Mouse (Mus musculus) hindbrain, embryonic 10.5 days (tissue): ENCODE measurements at regions not wholly inside any gene's neighbourhood (a gene's known extent, or its start where the extent isn't known, plus 50 kb on each side); places are given as distances from the start of the nearest gene placed in this dataset.
A peak's percentile ranks its signal among the peaks of the same experiment; 100 is the strongest.

ENCODE experiments used
- DNase-seq: peaks from one replicate; pipeline ENCODE4 v3.0.0-alpha.2; 2017; ENCODE audit warnings: low spot score
- H3K27ac ChIP-seq: fragments of 300-500 bp; sonication (generic); 2 replicates; pipeline ENCODE4 v1.5.1; 2016; ENCODE audit warnings: mild to moderate bottlenecking, moderate library complexity
- H3K27me3 ChIP-seq: fragments of 300-500 bp; sonication (generic); 2 replicates; pipeline ENCODE4 v1.6.1; 2016; ENCODE audit warnings: mild to moderate bottlenecking; ENCODE audit not compliant: poor library complexity, insufficient read depth, severe bottlenecking
- H3K36me3 ChIP-seq: fragments of 300-500 bp; sonication (generic); 2 replicates; pipeline ENCODE4 v1.6.1; 2016; ENCODE audit warnings: mild to moderate bottlenecking, moderate library complexity
- H3K4me1 ChIP-seq: fragments of 300-500 bp; sonication (generic); replicated peaks from 2 replicates; pipeline ENCODE4 v1.6.1; 2016; ENCODE audit warnings: mild to moderate bottlenecking
- H3K4me3 ChIP-seq: fragments of 300-500 bp; sonication (generic); 2 replicates; pipeline ENCODE4 v1.5.1; 2016; ENCODE audit warnings: mild to moderate bottlenecking, moderate library complexity
- H3K9me3 ChIP-seq: fragments of 300-500 bp; sonication (generic); 2 replicates; pipeline ENCODE4 v1.6.1; 2016; ENCODE audit warnings: mild to moderate bottlenecking, moderate library complexity
- WGBS: fragments of 180-500 bp; shearing (Covaris S2); methylation state at CpG from one replicate; pipeline ENCODE4 v1.1.7; 2016; 5-methylcytosine and 5-hydroxymethylcytosine counted together

DNA sequence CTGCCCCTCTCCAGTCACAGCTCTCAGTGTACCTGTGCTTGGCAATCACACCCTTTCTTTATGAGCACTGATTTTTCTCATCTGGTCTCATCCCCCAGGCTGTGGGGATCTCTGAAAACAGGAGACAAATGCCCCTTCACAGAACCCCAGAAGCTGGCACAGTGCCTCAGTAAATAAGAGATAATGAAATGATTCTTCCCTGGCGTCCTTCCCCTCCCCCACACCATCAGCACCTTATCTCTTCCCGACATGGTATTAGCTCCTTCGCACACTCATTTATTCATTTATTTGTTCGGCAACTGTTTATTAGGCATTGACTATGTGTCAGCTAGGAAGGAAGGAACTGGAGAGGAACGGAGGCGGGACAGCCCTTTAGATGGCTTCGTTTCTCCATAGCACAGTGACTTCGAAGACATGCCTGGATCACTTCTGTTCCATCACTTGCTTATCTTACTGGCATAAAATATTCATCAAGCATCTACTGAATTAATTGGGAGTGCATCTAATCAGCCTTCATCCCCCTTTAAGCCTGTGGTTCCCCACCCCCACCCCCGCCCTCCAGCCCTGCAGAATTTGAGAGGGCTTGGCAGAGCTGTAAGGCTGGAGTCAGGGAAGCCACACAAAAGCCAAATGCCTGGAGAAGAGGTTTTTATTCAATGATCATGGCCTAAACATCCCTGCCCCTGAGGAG is 51.6 kb upstream of the Tbc1d21 start:
- DNase-seq = no peak
- H3K4me1 ChIP-seq = peaks cover 19% of the 10 kb centered on the region
- H3K9me3 ChIP-seq = no peaks in the 10 kb centered on the region
- H3K4me3 ChIP-seq = no peak overlapping the region
- 0 out of 2 replicates have a peak overlapping the region, but pooled peaks have one; percentile 23 for H3K27ac ChIP-seq
- no peaks in the 10 kb centered on the region for H3K27me3 ChIP-seq
- H3K36me3 ChIP-seq = no peaks in the 10 kb centered on the region
- 74% methylated on average over 9 of the region's 9 CpGs for WGBS

DNA sequence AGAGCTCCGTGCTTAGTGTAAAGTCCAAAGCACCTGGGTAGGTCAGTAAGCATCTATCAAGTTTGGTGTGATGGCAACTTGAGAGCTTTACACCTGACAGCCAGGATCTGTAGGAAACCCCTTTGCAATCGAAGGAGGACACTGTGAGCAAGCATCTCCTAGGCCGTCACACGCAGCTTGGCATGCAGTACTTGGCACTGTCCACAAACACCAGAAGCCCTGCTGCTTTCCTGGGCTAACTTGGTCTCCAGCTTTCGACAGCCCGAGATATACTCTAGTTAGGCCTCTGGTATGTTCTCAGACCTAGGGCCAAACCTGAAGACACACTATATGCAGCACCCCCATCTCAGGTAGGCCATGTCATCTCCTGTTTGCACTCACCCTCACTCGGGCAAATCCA is 58.5 kb upstream of the Tbc1d21 start:
- no peaks in the 10 kb centered on the region; the same call in 1 of the 2 replicates for H3K27me3 ChIP-seq
- no peaks in the 10 kb centered on the region for H3K9me3 ChIP-seq

DNA sequence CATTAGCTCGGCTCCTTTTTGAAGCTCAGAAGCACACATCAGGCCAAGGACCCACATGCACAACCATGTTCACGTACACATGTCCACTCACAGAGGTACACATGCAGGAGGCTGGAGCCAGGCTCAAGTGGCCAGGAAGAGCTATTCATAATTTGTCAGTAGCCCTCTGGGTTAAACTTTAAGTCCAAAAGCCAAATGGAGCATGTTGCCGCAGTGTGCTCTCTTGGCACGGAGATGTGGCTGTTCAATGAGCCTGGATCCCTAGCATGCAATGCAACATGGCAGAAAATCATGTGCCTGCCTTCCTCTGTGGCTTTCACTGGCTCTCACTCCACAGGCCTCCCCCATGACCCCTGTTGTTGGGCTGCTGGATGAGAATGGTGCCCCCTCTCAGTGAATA is 57.6 kb upstream of the Insyn1 start:
- WGBS = 91% methylated on average over 4 of the region's 4 CpGs

More for the DNA sequence above, 58.5 kb upstream of the Tbc1d21 start:
- Histone ChIP-seq H3K36me3 (no peaks in the 10 kb centered on the region), H3K4me3 (no peak overlapping the region), H3K4me1 (peaks cover 3% of the 10 kb centered on the region; the same call in 1 of the 2 replicates), H3K27ac (no peak overlapping the region)
- no peak for DNase-seq
- WGBS = 89% methylated on average over 7 of the region's 7 CpGs

DNA sequence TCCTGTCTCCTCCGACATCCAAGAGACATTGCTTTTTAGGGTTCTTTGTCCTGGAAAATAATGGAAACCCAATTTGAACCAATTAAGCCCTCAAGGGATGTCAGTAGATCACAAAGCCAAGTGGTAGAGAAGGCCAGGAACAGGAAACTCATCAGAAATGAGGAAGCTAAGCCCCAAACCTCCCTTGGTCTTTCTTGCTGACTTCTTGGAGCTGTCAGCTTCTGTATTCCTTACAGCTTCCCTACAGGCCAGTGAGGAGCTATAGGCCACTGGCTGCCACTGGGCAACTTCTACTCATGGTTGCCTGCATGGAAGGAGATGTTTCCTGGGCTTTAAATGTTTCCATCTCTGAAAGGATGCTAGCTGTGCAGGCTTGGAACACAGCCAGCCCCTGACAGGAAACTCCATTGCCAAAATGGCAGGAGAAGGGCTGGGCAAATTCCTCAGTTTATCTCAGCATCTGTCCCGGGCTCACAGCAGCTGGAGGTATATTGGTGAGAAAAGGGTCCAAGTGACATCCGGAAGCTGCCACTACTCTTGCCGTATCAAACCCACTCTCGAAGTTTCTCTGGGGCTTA is 55.5 kb upstream of the Insyn1 start:
- whole genome bisulfite sequencing = 82% methylated on average over 5 of the region's 5 CpGs
- peaks cover 3% of the 10 kb centered on the region; the same call in 1 of the 2 replicates for H3K27me3 ChIP-seq

More for the DNA sequence above, 57.6 kb upstream of the Insyn1 start:
- Histone ChIP-seq H3K9me3 (no peaks in the 10 kb centered on the region), H3K4me1 (peaks cover 5% of the 10 kb centered on the region), H3K27ac (no peak overlapping the region), H3K36me3 (no peaks in the 10 kb centered on the region), H3K4me3 (no peak overlapping the region), H3K27me3 (no peaks in the 10 kb centered on the region; the same call in 1 of the 2 replicates)
- DNase-seq = no peak

DNA sequence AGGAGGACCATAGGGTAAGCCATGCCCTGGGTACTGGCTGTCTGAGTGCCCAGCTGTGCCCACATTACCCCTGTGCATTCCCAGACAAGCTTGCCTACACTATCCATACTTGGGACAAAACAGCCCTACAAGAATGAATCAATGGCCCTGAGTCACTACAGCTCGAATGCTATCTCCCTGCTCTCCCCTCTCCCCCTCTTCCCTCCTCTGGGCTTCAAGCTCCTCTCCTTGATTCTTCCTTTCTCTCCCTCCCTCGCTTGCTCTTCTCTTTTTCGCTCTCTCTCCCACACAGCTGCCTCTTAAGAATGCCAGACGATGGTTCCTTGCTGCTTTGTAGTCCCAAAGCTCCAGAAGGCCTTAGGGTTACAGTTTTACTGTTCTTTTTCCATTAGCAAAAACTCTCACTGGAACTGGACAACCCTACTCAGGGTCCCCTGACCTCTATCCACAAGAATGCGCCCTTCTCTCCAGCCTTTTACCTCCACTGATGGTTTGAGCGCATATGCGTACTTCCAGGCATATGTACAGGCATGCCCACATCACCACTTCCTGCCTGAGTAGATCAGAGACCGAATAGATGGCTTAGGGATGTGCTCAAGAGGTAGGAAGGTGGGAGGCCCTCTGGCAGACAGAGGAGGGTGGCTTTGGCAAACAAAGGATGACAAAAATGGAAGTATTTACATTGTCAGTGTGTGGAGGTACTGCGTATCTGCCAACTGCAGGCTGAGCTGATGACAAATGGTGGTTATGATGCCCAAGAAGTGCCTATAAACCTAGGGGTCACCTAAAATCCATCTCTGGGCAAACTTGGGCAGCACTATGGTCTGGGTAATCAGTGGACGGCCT is 51.9 kb upstream of the Insyn1 start:
- no peaks in the 10 kb centered on the region for H3K9me3 ChIP-seq
- H3K27me3 ChIP-seq = peaks cover 3% of the 10 kb centered on the region; the same call in 1 of the 2 replicates
- peaks cover 36% of the 10 kb centered on the region for H3K4me1 ChIP-seq
- DNase-seq = no peak
- no peaks in the 10 kb centered on the region for H3K36me3 ChIP-seq
- 77% methylated on average over 10 of the region's 10 CpGs for WGBS
- no peak overlapping the region for H3K27ac ChIP-seq
- no peak overlapping the region for H3K4me3 ChIP-seq

More for the DNA sequence above, 55.5 kb upstream of the Insyn1 start:
- no peak for DNase-seq
- Histone ChIP-seq H3K4me1 (peaks cover 12% of the 10 kb centered on the region), H3K9me3 (no peaks in the 10 kb centered on the region), H3K27ac (no peak overlapping the region), H3K36me3 (no peaks in the 10 kb centered on the region), H3K4me3 (no peak overlapping the region)

DNA sequence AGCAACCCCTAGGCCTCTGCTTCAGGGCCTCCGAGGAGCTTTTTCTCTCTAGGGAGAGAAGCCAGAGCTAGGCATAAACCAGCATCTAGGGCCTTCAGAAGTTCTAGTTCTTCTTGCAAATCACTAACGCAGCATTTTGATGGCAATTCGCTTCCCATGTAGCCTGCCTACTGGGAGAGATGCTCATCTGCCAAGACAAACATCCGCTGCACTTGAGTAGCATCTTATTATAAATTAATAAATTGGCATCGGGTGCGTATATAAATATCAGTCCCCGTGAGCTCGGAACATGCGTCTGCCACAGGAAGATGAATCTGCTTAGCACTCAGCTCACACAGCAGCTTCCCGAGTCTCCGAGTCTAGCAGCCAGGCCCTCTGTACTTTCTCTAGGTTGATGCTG is 50.9 kb upstream of the Insyn1 start:
- H3K4me1 ChIP-seq = peaks cover 42% of the 10 kb centered on the region
- 93% methylated on average over 11 of the region's 11 CpGs for WGBS
- no peak for DNase-seq
- H3K27ac ChIP-seq = no peak overlapping the region
- no peaks in the 10 kb centered on the region for H3K9me3 ChIP-seq
- no peaks in the 10 kb centered on the region for H3K36me3 ChIP-seq
- H3K27me3 ChIP-seq = peaks cover 3% of the 10 kb centered on the region; the same call in 1 of the 2 replicates
- no peak overlapping the region for H3K4me3 ChIP-seq

DNA sequence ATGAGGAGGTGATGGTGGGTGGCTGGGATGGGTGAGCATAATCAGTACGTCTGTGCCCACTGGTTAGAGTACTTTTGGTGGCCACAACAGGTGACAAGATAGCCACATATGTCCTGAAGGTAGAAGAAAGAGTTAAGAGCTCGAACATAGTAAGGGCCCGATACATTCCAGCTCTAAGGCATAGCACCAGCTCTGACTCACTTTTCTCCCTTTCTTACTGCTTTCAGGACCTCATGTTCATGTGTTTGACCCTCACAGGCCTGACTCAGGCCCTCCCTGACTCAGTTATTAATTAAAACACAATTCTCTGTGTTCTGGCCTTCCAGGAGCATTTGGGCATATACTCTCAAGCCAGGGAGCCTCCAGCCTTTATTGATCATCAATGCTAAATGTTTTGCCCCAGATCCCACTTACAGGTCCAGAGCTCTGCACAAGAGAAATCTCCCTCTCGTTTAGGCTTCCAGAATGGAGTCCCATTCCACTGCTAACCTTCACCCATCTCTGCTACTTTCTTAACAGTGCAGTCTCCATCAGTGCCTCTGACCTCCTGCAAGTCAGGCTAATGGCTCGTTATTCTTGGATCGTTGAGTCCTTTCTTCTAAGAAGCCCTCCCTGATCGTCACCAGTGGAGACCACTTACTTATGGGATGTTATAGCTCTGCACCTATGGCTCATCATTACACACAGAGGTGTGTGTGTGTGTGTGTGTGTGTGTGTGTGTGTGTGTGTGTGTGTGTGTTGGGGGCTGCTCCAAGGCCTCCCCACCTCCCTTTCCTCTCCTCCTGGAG is 50.1 kb upstream of the Insyn1 start:
- Histone ChIP-seq H3K27me3 (peaks cover 3% of the 10 kb centered on the region; the same call in 1 of the 2 replicates), H3K4me3 (no peak overlapping the region), H3K9me3 (no peaks in the 10 kb centered on the region), H3K27ac (peak overlapping the region; percentile 59; the same call in 1 of the 2 replicates), H3K4me1 (peaks cover 42% of the 10 kb centered on the region), H3K36me3 (no peaks in the 10 kb centered on the region)
- 72% methylated on average over 7 of the region's 7 CpGs for WGBS
- DNase-seq = no peak
